Mouse (Mus musculus) left cerebral cortex, postnatal 14 days (tissue): ENCODE data around the gene Auts2. TPM values are rescaled to one million over a fixed set of nuclear protein-coding genes. Genes with fewer than 3 reads are reported as not detected.

Source experiments
- DNase-seq, 2 experiments: peaks; one replicate each; pipeline ENCODE4 v3.0.0; 2021 to 2022; ENCODE audit warnings: low spot score in 2 of 2, mixed read lengths in 1 of 2
- intact Hi-C: fragments of 180-260 bp; cut with DNase I; formaldehyde crosslinking; loops from one replicate; pipeline ENCODE4 v1.15.1; 2025
- total RNA-seq, 2 experiments: library from RNA; stranded (reverse); gene quantifications; 2 replicates each; pipeline ENCODE4 v1.2.3; 2021

Gene Auts2
- total RNA-seq, 2 experiments from 2014 or later: 88.7 to 96.9 TPM

DNA sequence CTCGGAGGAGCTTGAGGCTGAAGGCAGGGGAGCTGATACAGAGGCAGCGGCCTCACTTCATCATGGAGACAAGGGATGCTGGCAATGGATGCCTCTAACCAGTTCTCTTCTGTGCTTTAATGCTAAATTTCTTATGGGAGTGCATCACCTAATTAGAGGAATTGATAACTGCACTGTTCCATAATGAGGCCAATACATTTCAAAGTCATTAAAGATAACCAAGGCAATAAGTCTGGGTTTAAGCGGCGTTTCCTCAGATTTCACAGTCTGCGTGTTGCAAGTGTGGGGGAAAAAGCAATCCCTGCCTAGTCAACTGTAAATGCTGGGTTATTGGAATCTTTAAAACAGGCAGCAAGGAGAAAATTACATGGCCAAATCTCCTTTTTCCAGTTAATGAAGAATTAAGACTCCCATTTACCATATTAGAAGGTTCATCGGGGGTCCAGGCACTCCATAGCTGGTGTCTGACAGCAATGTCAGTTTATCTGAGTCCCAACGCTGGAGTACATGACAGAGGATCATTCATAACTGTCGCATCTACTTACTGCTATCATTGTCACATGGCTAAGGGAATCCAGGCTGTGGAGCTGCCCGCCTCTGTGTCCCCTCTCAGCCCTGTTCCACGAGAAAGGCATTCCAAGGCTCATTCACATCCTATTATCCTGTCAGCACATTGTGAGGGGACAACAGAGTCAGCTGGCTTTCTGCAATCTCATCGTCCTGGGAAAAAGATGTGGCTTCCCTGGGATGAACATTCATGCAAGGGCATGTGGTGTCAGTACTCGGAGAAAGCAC is 623.0 kb downstream of the Auts2 start:
- DNase-seq: no peak
- intact Hi-C loops: no loop called here

DNA sequence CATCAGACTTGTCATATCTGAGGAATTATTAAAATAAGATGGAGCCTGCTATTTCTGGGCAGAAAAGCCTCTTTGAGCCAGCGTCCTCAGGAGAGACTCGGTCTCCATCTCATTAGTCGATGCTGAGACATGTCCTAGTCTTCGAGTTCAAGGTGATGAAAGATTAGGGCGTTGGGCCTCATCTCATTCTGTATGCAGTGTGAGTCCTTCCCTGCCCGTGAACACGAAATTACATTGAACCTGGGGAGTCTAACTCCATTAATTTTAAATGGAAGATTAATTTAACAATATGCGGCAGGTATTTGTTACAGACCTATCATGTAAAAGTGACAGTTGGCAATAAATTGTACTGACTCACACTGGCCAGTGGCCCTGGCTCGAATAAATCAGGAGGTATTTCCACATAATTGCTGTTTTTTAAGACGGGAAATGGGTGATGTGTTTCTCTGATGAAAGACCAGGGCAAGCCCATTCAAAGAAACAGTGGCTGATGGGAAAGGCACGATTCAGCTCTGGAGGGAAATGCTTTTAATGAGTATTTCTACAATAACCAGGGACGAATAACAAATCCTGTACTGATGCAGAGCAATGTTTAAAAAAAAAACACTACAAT is 626.2 kb downstream of the Auts2 start:
- intact Hi-C loops: no loop called here
- DNase-seq: no peak

DNA sequence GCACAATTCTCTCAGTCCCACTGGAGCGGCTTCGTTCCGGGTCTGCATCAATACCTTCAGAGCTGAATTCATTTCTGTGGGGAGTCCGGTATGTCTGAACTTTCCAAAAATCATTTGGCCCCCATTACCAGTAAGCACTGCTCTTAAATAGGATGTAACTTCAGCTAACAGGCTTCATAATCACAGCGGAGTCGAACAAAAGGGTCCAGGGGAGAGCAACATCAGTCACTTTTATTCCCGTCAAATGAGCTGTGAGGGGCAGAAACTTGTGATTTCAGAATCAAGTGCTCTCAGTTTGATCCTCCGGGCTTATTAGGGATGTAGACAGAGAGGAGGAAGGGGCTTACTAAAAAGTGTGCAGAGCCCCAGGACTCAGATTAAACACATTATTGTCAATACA is 629.6 kb downstream of the Auts2 start:
- intact Hi-C loops: no loop called here
- no peak for DNase-seq

DNA sequence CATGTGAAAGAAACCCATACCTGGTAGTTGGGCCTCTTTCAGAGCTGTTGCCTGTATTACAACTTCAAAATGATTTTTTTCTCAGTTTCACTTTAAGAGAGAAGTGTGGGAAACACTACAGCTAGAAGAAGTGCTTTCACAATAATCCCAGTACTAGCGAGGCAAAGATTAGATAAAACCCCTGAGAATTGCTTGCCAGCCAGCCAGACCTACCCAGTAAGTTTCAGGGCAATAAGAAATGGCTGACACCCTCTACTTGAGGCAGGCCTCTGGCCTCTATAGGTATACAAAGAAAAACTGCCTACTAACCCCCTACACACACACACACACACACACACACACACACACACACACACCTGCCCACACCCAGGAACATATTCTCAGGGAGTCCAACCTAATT is 630.2 kb downstream of the Auts2 start:
- DNase-seq: no peak
- intact Hi-C loops: no loop called here

DNA sequence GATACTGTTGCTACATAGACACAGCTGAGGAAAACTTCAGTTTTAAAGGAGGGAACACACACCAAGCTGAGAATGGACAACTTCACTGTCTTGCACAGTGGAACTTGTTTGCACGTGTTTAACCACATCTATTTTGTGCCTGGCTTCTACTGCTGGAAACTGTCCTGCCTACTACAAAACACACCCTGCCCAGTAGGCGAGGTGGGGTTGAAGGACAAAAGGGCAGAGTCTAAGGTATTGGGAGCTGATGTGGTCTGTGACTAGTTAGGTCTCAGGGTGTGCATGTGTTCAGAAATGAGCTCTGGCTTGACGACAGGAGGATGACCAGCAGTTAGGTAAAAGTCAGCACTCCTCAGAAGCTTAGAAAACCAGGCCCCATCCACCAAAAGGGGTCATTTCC is 636.8 kb downstream of the Auts2 start:
- DNase-seq: no peak
- intact Hi-C loops: no loop called here

DNA sequence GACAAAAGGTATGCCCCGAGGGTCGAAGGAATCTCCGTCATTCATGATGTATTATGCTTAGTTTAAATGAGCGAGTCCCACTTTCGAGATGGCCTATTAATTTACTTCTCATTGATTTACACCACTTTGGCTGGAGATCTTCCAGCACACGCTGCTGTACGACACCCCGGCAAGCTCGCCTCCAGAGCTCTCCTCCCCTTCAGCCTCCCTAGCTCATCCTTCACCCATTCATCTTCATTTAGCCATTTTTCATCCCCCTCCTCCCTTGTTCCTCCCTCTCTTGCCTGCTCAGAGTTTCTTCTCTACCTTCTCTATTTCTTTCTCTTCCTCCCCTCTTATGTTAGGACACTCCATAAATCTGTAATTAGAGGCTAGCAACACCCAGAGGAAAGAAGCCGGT is 638.7 kb downstream of the Auts2 start:
- DNase-seq: no peak
- intact Hi-C loops: no loop called here

DNA sequence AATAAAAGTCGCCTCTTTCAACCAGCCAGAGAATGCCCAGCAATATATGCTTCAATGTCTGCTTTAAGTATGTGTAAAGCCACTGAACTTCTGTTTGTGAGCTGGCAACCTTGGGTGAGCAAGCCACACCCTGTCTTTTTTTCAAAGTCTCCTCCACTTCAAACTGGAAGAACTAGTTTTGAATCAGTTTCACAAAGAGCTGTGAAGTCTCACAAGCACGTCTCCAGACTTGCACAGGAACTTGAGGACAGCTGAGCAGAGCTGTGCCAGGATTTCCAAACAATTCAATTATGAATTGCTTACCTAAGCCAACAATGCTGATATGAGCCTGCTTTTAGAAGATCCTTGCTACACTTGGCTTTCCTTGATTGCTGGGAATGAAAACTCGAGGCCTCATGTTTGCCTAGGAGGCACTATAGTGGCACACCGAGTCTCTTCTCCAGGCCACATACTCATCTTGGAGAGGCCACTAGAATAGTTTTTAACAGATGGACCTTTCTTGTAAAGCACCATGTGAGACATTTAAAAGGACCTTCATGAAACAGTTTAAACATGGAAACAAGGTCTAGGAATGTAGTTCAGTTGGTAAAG is 645.0 kb downstream of the Auts2 start:
- DNase-seq: no peak
- intact Hi-C loops: no loop called here

DNA sequence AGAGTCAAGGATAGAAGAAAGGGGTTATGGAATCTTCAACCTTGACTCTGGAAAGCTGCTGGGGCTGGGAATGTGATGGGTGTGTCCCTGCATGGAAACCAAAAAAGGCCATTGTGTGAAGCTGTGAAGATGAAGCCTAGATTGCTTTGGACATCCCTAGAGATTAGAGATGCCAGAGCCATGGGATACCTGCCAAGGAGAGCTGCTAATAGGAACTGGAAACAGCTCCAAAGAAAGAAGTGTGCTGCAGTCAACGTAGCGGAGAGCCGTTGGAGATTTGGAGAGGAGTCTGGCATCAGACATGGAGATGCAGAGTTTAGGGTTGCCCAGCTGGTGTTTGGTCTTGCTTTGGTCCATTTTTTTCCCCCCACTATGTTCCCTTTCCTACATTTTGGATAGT is 656.5 kb downstream of the Auts2 start:
- DNase-seq: no peak
- intact Hi-C loops: no loop called here

DNA sequence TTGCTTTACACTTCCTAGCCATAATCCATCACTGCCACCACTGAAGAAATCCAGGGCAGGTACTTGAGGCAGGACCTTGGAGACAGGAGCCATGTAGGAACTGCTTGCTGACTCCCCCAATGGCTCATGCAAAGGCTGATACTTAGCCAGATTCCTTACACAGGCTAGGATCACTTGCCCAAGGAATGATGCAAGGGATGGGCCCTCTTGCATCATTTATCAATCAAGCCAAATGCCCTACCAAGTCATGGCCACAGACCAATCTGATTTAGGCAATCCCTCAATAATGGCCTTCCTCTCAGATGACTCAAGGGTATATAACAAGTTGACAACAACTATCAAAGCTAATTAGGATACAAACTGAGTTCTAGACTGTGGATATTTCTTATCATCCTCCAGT is 666.6 kb downstream of the Auts2 start:
- intact Hi-C loops: no loop called here

DNA sequence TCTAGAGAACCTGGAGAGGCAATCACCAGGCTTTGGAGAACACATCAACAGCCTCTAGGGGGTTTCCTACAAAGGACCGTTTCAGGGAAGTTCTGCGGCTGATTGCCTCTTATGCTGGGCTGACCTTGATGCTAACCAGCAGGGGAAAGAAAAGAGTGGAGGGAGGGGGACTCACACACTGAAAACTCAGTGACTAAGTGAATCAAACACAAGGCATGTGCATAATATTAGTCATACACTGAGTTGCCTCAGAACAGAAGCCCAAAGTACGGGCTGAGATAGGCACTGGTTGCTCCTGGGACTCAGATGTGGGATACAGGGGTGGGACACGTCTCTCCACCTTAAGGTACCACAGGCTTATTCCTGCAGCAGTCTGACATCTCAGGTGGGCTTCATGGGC is 667.2 kb downstream of the Auts2 start:
- DNase-seq: no peak
- intact Hi-C loops: no loop called here

More for the DNA sequence above, 666.6 kb downstream of the Auts2 start:
- no peak for DNase-seq

DNA sequence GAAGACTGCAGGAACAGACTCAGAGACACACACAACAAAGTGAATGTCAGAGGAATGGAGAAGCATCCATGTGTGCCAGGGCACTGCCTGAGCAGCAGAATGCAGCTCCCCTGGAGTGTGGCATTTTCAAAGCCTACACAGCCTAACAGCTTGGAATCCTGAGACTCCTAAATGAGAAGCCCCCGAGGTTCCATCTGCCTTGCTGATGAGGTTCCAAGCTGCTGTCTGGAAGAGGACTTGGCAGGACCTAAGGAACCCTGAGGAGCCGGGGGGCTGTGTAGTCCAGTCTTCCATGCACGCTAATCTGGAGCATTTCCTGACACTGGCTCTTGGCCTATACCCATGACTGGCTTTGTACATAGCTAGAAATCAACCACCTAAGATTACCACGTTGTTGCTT is 670.0 kb downstream of the Auts2 start:
- intact Hi-C loops: no loop called here
- peak; percentile 27 to 30 for DNase-seq

DNA sequence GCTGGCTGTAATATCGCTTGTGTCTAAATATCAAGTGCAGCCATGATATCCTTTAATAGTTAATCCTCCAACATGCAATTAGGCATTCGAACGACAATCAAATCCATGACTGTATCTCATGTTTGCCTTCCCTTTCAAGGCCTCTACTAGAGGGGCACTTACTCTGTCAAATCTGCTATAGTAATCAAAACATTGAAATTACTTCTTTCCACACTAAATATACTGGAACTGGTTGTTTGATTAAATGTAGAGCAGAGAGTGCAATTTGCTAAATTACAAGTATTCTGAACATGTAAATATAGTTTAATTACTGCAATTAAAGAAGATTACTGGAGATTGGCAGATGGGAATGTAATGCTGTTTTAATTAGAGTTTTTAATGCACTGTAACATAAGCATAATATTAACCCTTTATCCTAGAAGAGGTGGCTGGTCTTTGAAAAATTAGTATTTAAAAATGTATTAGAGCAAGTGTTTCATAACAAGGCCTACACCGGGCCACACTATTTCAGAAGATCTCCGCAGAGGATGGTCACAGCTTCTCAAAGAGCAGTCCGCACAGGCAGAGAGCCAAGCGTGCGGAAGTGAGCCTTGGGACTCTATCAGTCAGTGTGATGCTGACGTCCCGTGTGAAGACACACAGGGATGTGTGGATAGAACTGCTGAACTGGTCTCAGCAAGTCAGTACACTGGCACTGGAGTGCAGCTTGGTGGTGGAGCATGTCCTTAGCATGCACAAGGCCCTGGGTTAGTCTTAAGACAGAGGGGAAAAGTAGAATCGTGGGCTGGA is 673.2 kb downstream of the Auts2 start:
- intact Hi-C loops: no loop called here
- DNase-seq: no peak

DNA sequence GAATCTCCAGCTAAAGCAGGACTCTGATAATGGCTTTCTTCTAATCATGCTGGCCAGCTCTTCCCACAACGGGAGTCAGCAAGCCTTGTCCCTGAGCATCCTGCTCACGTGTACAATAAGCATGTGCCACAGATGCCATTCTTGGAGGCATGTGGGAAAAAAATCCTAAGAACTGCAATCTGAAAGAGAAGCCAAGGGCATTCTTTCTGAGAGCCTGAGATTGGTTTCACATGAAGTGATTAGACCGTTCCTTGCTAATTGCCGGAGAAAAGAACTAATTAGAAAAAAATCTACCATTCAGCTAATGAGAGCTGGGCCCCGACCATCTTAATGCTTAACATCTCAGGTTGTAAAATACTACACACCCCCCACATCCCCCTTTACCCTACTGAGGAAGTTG is 677.9 kb downstream of the Auts2 start:
- intact Hi-C loops: no loop called here
- DNase-seq: no peak

DNA sequence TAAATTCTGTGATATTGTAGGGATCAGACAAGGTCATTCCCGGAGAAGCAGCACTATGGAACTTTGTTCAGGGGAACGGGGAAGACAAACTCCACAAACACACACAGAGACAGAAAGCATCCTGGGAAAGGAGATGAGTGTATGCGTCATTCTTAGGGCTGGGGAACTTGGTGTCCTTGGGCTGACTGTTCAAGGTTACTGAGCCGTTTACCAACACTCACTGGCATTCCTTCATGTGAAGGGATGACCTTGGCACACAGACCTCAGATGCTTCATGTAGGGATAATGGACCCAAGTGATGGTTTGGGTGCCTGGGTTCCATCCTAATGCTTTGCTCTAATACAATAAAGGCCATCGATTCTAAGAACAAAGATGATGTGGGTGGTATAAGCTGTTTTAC is 685.2 kb downstream of the Auts2 start:
- DNase-seq: no peak
- intact Hi-C loops: no loop called here

DNA sequence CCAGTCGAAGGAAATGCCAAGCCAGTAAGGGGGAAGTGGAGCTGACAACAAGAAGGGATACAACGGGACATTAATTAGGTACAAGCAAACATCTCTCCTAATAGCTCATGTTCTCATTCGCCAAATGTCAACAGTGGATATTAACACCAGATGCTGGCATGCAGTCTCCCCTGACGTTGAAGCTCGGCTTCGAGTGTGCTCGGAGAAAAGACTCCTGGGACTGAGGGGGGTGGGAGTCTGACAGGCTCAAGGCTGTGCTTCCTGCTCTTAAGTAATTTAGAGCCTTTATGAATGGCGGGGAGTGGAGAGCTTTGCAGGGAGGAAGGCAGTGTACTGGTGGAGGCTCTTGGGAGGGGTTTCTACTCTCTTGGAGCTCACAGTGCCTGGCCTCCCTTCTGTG is 687.8 kb downstream of the Auts2 start:
- intact Hi-C loops: no loop called here
- no peak for DNase-seq

DNA sequence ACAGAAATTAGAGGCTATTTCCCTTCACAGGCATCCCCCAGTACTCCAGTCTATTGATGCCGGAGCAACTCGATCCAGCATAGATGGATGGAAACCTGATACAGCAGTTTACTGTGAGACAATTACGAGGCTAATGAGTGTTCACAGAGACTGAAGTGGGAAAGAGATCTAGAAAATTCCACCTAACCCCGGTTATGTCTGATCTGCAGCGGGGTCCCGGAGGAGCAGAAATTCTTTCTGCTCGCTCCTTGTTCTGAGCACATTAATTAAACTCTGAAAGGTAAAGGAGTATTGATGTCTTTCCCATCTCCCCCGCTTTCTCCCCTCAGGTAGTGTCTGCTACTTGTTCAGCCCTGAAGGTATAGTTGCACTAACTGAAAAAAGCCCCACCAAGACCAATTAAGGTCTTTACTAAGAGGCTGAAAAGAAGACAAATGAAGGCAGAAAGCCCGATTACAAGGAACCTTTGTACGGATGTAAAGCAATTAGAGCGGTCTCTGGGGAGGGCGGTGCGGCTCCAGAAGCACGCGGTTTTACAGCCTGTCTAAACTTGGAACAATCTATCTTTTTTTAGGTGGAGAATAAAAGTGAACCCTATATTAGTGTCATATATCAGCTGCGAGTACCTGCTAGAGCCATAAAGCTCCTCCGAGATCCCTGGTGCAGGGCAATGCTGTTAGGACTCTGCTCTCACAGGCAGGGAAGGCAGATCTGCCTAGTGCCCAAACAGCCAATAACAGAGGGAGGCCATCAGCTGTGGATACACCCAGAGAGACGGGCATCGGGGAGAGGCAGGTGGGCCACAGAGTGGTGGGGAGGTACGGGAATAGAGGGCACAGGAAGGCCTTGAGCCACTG is 691.3 kb downstream of the Auts2 start:
- DNase-seq: no peak
- intact Hi-C loops: no loop called here

DNA sequence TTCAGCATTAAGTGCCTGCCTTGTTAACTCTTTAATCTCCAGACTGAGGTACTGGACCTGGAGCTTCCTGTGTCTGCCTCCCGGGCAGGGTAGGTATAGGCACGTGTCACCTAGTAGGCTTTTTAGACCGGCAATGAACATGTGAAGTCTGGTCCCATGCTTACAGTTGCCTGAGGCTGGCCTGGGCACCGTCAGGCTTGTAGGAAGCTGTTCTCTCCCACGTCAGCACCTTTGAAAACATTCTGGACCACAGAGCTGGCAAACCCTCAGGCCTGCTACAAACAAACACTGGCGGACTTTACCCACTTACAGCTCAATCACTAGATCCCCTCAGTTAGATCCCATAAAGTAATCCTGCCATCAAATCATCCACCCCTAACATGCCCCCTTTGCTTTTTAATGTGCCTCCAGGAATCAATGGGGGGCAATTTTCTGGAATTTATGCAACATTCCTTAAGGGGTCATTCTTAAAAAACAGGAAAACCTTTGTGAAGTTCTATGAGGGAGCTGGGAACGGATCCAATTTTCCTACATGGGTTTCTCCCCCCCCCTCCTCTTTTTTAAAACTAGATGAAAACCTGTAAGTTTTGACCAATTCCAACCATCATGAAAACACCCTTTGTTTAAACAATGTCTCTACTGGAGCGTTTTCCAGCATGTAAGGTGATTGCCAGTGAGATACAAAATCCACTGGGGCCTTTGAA is 692.4 kb downstream of the Auts2 start:
- no peak for DNase-seq
- intact Hi-C loops: no loop called here

DNA sequence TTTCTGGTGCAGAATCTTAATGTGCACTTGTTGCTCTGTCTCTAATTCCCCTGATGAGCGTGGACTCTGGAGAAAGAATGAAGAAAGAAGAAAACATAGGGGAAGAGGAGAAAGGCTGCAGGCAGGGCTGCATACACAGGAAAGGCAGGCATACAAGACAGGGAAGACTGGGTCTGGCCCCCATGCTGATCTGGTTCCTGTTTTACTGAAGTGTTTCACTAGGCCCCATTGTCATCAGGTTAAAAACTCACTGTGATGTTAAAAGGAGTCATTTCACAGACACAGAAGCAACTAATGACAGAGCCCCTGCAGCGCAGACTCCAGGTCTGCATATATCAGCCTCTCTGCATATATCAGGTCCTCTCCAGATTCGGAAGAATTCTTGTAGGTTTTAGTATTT is 693.5 kb downstream of the Auts2 start:
- intact Hi-C loops: no loop called here
- DNase-seq: no peak

DNA sequence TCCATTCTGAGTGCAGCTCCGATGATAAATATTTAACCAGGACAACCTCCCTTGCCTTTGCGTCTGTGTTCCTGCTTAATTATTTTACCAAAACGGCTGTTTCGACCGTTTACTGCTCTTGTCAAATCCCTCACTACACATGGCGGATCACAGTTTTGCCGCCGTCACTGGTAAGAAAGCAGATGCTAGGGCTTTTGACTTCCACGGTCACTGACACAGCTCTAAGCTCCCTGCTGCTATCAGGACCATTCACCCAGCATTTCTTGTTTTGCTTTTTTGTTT is 698.7 kb downstream of the Auts2 start:
- DNase-seq: no peak
- intact Hi-C loops: no loop called here
